Mouse (Mus musculus) hindbrain, postnatal 0 days (tissue): ENCODE measurements around the gene Rnaseh2a. TPM values are rescaled to one million over a fixed set of nuclear protein-coding genes. Genes with fewer than 3 reads are reported as not detected.

Experiments
- ATAC-seq: fragments of 200-750 bp; cut with Nextera tagmentation; 2 replicates; pipeline ENCODE4 v1.8.0; 2017; ENCODE audit warnings: mild to moderate bottlenecking, moderate TSS enrichment, moderate library complexity
- DNase-seq: peaks from one replicate; pipeline ENCODE4 v3.0.0-alpha.2; 2015; ENCODE audit warnings: low spot score
- H3K27ac ChIP-seq: fragments of 300-500 bp; sonication (generic); 2 replicates; pipeline ENCODE4 v1.5.1; 2014; ENCODE audit warnings: mild to moderate bottlenecking
- H3K27me3 ChIP-seq: fragments of 300-500 bp; sonication (generic); 2 replicates; pipeline ENCODE4 v1.6.1; 2014; ENCODE audit warnings: low read length, mixed read lengths; ENCODE audit not compliant: insufficient read depth
- H3K36me3 ChIP-seq: fragments of 300-500 bp; sonication (generic); 2 replicates; pipeline ENCODE4 v1.6.1; 2014; ENCODE audit warnings: low read length, mixed read lengths; ENCODE audit not compliant: insufficient read depth
- H3K4me1 ChIP-seq: fragments of 300-500 bp; sonication (generic); 2 replicates; pipeline ENCODE4 v1.6.1; 2014; ENCODE audit warnings: antibody characterized with exemption, low read length, mixed read lengths; ENCODE audit not compliant: insufficient read depth
- H3K4me2 ChIP-seq: fragments of 300-500 bp; sonication (generic); 2 replicates; pipeline ENCODE4 v1.6.1; 2014; ENCODE audit warnings: low read depth, mild to moderate bottlenecking, low read length, moderate library complexity, mixed read lengths
- H3K4me3 ChIP-seq: fragments of 300-500 bp; sonication (generic); 2 replicates; pipeline ENCODE4 v1.5.1; 2014; ENCODE audit warnings: low read length
- H3K9ac ChIP-seq: fragments of 300-500 bp; sonication (generic); replicated peaks from 2 replicates; pipeline ENCODE4 v1.6.1; 2014; ENCODE audit warnings: mild to moderate bottlenecking, low read length, moderate library complexity, mixed read lengths
- H3K9me3 ChIP-seq: fragments of 300-500 bp; sonication (generic); 2 replicates; pipeline ENCODE4 v1.6.1; 2016; ENCODE audit warnings: low read length, mixed read lengths
- CTCF ChIP-seq: IDR thresholded peaks from 2 replicates; pipeline ENCODE4 v1.5.1; 2016; ENCODE audit warnings: antibody characterized with exemption, control low read depth, low read depth
- WGBS: fragments of 180-500 bp; shearing (Covaris S2); extraction: QIAGEN DNeasy Blood & Tissue Kit; methylation state at CpG from one replicate; pipeline ENCODE4 v1.1.7; 2014; 5-methylcytosine and 5-hydroxymethylcytosine counted together
- polyA plus RNA-seq: library from polyadenylated mRNA; unstranded; fragments of >200 nt; fragmentation: Nextera tagmentation; extraction: Ambion mirVana; gene quantifications from 2 replicates; pipeline ENCODE4 v1.2.1, GENCODE M21; 2015
- total RNA-seq: library from RNA; depleted of rRNA; stranded (reverse); fragments of >200 nt; gene quantifications from 2 replicates; pipeline ENCODE4 v1.2.3, GENCODE M21; 2014

The Rnaseh2a gene
- total and polyA plus RNA-seq, 2 experiments from 2014 or later = 45.9 to 59.0 TPM

- Histone ChIP-seq H3K27me3 (no peaks in the 10 kb centered on the region), H3K27ac (peak overlapping the region; percentile 75), H3K9ac (peak overlapping the region; percentile 52), H3K4me2 (peak overlapping the region; percentile 99), H3K36me3 (no peaks in the 10 kb centered on the region), H3K4me3 (peak overlapping the region; percentile 51), H3K9me3 (no peaks in the 10 kb centered on the region), H3K4me1 (peaks cover 21% of the 10 kb centered on the region)
- DNase-seq (no peak), ATAC-seq (no peak)
- no peak for TF ChIP-seq CTCF
- 1% methylated on average over 23 of the region's 23 CpGs for WGBS
Observed at GRCm38 (mm10) chr8:84985049-84985683, 15.6 kb upstream of the Rnaseh2a start.

- H3K4me2 ChIP-seq = peak overlapping the region; percentile 99
- peaks cover 28% of the 10 kb centered on the region for H3K4me1 ChIP-seq
- peak overlapping the region; percentile 75; the same call in 1 of the 2 replicates for H3K27ac ChIP-seq
- no peaks in the 10 kb centered on the region for H3K27me3 ChIP-seq
- WGBS = 17% methylated on average over 16 of the region's 16 CpGs
- no peak for TF ChIP-seq CTCF
- H3K36me3 ChIP-seq = no peaks in the 10 kb centered on the region
- ATAC-seq = no peak
- no peaks in the 10 kb centered on the region for H3K9me3 ChIP-seq
- H3K4me3 ChIP-seq = peak overlapping the region; percentile 51; the same call in 1 of the 2 replicates
- peak overlapping the region; percentile 52 for H3K9ac ChIP-seq
- DNase-seq = no peak
Observed at GRCm38 (mm10) chr8:84984294-84985048, 14.9 kb upstream of the Rnaseh2a start.

- Histone ChIP-seq H3K27me3 (no peaks in the 10 kb centered on the region), H3K27ac (no peak overlapping the region), H3K4me3 (no peak overlapping the region), H3K4me1 (peaks cover 40% of the 10 kb centered on the region), H3K36me3 (no peaks in the 10 kb centered on the region), H3K4me2 (no peak overlapping the region), H3K9ac (no peak overlapping the region), H3K9me3 (no peaks in the 10 kb centered on the region)
- no peak for TF ChIP-seq CTCF
- no peak for ATAC-seq
- no peak for DNase-seq
- WGBS = 77% methylated on average over 3 of the region's 3 CpGs
Observed at GRCm38 (mm10) chr8:84982499-84983011, 13.0 kb upstream of the Rnaseh2a start.

GRCm38 (mm10) chr8:84981644-84982498 lies 12.3 kb upstream of the Rnaseh2a start:
- no peaks in the 10 kb centered on the region for H3K27me3 ChIP-seq
- WGBS = 77% methylated on average over 15 of the region's 15 CpGs
- no peak overlapping the region for H3K4me3 ChIP-seq

GRCm38 (mm10) chr8:84980622-84981358 lies 11.2 kb upstream of the Rnaseh2a start:
- 28% methylated on average over 11 of the region's 11 CpGs for WGBS
- no peak for TF ChIP-seq CTCF
- Histone ChIP-seq H3K4me3 (no peak overlapping the region), H3K9ac (peak overlapping the region; percentile 43; the same call in 1 of the 2 replicates), H3K9me3 (no peaks in the 10 kb centered on the region), H3K4me1 (peaks cover 45% of the 10 kb centered on the region), H3K27me3 (no peaks in the 10 kb centered on the region), H3K27ac (peak overlapping the region; percentile 48; the same call in 1 of the 2 replicates), H3K4me2 (peak overlapping the region; percentile 98; the same call in 1 of the 2 replicates), H3K36me3 (no peaks in the 10 kb centered on the region)
- peak; percentile 68 for DNase-seq
- no peak for ATAC-seq

More at GRCm38 (mm10) chr8:84981644-84982498, 12.3 kb upstream of the Rnaseh2a start:
- no peak overlapping the region for H3K27ac ChIP-seq
- H3K4me1 ChIP-seq = peaks cover 40% of the 10 kb centered on the region
- no peak for TF ChIP-seq CTCF
- ATAC-seq (no peak), DNase-seq (no peak)
- no peak overlapping the region for H3K9ac ChIP-seq
- no peak overlapping the region for H3K4me2 ChIP-seq
- no peaks in the 10 kb centered on the region for H3K9me3 ChIP-seq
- no peaks in the 10 kb centered on the region for H3K36me3 ChIP-seq
